In genomic region chr4:139245534-139245933, GRCm38 (mm10) we compare ENCODE assay signal across 15 mouse cellular contexts. TPM values are rescaled to one million over a fixed set of nuclear protein-coding genes. Genes with fewer than 3 reads are reported as not detected.
DNase-seq lines count a peak whose midpoint lies in the region; ATAC-seq and TF ChIP-seq lines count a peak whose summit lies in the region.
"Had no signal": no experiment of that assay in that cellular context is flagged by ENCODE, and none has a peak within 500 bp of the region (broad histone marks: within the 10 kb centered on the region; RNA-seq: fewer than 3 reads in every experiment).

No protein-coding gene starts in this region.

- peaks cover 18% of the 10 kb centered on the region for H3K4me1 ChIP-seq in forebrain, embryonic 11.5 days (replicated peaks; ENCODE audit: control insufficient read depth, insufficient read depth, low read length)
- peaks cover 9% of the 10 kb centered on the region; the same call in 1 of the 2 replicates for H3K4me1 ChIP-seq in forebrain, postnatal 0 days (ENCODE audit: insufficient read depth)
- H3K4me1 ChIP-seq in intestine, embryonic 16.5 days (ENCODE audit: control insufficient read depth, insufficient read depth, low read length) = peaks cover 70% of the 10 kb centered on the region
- peaks cover 24% of the 10 kb centered on the region for H3K4me1 ChIP-seq in intestine, postnatal 0 days (replicated peaks; ENCODE audit: control insufficient read depth, insufficient read depth, low read length)
- H3K4me1 ChIP-seq in embryonic facial prominence, embryonic 11.5 days (ENCODE audit: control insufficient read depth, insufficient read depth, low read length) = peaks cover 21% of the 10 kb centered on the region
- peaks cover 87% of the 10 kb centered on the region for H3K4me1 ChIP-seq in limb, embryonic 11.5 days (ENCODE audit: control insufficient read depth, insufficient read depth, low read length)

- H3K4me2 ChIP-seq in forebrain, embryonic 11.5 days (ENCODE audit: low read depth, low read length, severe bottlenecking) = no peak overlapping the region
- H3K4me2 ChIP-seq in forebrain, postnatal 0 days (ENCODE audit: low read depth) = no peak overlapping the region
- H3K4me2 ChIP-seq in intestine, embryonic 16.5 days (ENCODE audit: low read depth, low read length) = no peak overlapping the region
- H3K4me2 ChIP-seq in intestine, postnatal 0 days (replicated peaks; ENCODE audit: low read depth) = no peak overlapping the region
- no peak overlapping the region for H3K4me2 ChIP-seq in embryonic facial prominence, embryonic 11.5 days (ENCODE audit: low read depth, low read length)
- H3K4me2 ChIP-seq in limb, embryonic 11.5 days (ENCODE audit: low read depth, severe bottlenecking) = no peak overlapping the region
- H3K4me2 ChIP-seq: liver, embryonic 15.5 days had no signal

- H3K9ac ChIP-seq in forebrain, embryonic 11.5 days (ENCODE audit: low read length) = no peak overlapping the region
- no peak overlapping the region for H3K9ac ChIP-seq in forebrain, postnatal 0 days
- H3K9ac ChIP-seq in intestine, embryonic 16.5 days (ENCODE audit: low read depth, low read length) = peak overlapping the region; percentile 33; the same call in 1 of the 2 replicates
- H3K9ac ChIP-seq in intestine, postnatal 0 days (ENCODE audit: low read depth, low read length) = no peak overlapping the region
- no peak overlapping the region for H3K9ac ChIP-seq in embryonic facial prominence, embryonic 11.5 days (replicated peaks; ENCODE audit: low read length)
- H3K9ac ChIP-seq in limb, embryonic 11.5 days (ENCODE audit: low read length) = no peak overlapping the region
- H3K9ac ChIP-seq: liver, embryonic 15.5 days had no signal

- H3K9me3 ChIP-seq in forebrain, embryonic 11.5 days (ENCODE audit: control insufficient read depth, low read length) = no peaks in the 10 kb centered on the region
- no peaks in the 10 kb centered on the region for H3K9me3 ChIP-seq in forebrain, postnatal 0 days (ENCODE audit: low read length)
- H3K9me3 ChIP-seq in intestine, embryonic 16.5 days (ENCODE audit: control insufficient read depth, low read length) = no peaks in the 10 kb centered on the region
- no peaks in the 10 kb centered on the region for H3K9me3 ChIP-seq in intestine, postnatal 0 days (ENCODE audit: control insufficient read depth)
- H3K9me3 ChIP-seq in embryonic facial prominence, embryonic 11.5 days (replicated peaks; ENCODE audit: control insufficient read depth, low read length) = no peaks in the 10 kb centered on the region
- H3K9me3 ChIP-seq in limb, embryonic 11.5 days (ENCODE audit: control insufficient read depth, low read length) = no peaks in the 10 kb centered on the region
- H3K9me3 ChIP-seq: liver, embryonic 15.5 days had no signal

- no peak for DNase-seq in forebrain, embryonic 11.5 days (ENCODE audit: low spot score)
- no peak for DNase-seq in forebrain, postnatal 0 days
- DNase-seq in embryonic facial prominence, embryonic 11.5 days (ENCODE audit: low spot score) = no peak
- DNase-seq in limb, embryonic 11.5 days (ENCODE audit: low spot score) = no peak
- DNase-seq in urinary bladder, postnatal 4 days (ENCODE audit: low spot score in 2 of 2) = no peak
- no peak for DNase-seq in adrenal gland, postnatal 4 days (ENCODE audit: low spot score in 2 of 2)
- DNase-seq: cerebellum, postnatal 25 days; heart, postnatal 10 days; kidney, adult 11 months; lung, postnatal 36 days; right cerebral cortex, postnatal 4 days; thymus, postnatal 4 days had no signal

- 82% methylated on average over 2 of the region's 2 CpGs for WGBS in forebrain, embryonic 11.5 days
- WGBS in forebrain, postnatal 0 days = 82% methylated on average over 2 of the region's 2 CpGs
- WGBS in intestine, embryonic 16.5 days = 87% methylated on average over 2 of the region's 2 CpGs
- WGBS in intestine, postnatal 0 days = 83% methylated on average over 2 of the region's 2 CpGs
- 80% methylated on average over 2 of the region's 2 CpGs for WGBS in embryonic facial prominence, embryonic 11.5 days
- 77% methylated on average over 2 of the region's 2 CpGs for WGBS in limb, embryonic 11.5 days

- no peaks in the 10 kb centered on the region for H3K36me3 ChIP-seq in forebrain, embryonic 11.5 days (ENCODE audit: control insufficient read depth, insufficient read depth, low read length)
- H3K36me3 ChIP-seq in forebrain, postnatal 0 days (ENCODE audit: insufficient read depth) = peaks cover 13% of the 10 kb centered on the region
- peaks cover 4% of the 10 kb centered on the region for H3K36me3 ChIP-seq in intestine, embryonic 16.5 days (ENCODE audit: control insufficient read depth, insufficient read depth, low read length)
- peaks cover 31% of the 10 kb centered on the region for H3K36me3 ChIP-seq in intestine, postnatal 0 days (ENCODE audit: control insufficient read depth, insufficient read depth)
- H3K36me3 ChIP-seq in embryonic facial prominence, embryonic 11.5 days (replicated peaks; ENCODE audit: control insufficient read depth, insufficient read depth, low read depth, low read length) = peaks cover under 1% of the 10 kb centered on the region; the same call in 1 of the 2 replicates
- peaks cover 4% of the 10 kb centered on the region; the same call in 1 of the 2 replicates for H3K36me3 ChIP-seq in limb, embryonic 11.5 days (ENCODE audit: control insufficient read depth, insufficient read depth, low read length)

- no peak overlapping the region for H3K4me3 ChIP-seq in forebrain, embryonic 11.5 days (ENCODE audit: low read depth, low read length)
- no peak overlapping the region for H3K4me3 ChIP-seq in forebrain, postnatal 0 days (ENCODE audit: low read depth, low read length)
- no peak overlapping the region for H3K4me3 ChIP-seq in intestine, embryonic 16.5 days (ENCODE audit: low read length)
- no peak overlapping the region for H3K4me3 ChIP-seq in intestine, postnatal 0 days (ENCODE audit: low read depth, low read length)
- no peak overlapping the region for H3K4me3 ChIP-seq in embryonic facial prominence, embryonic 11.5 days (ENCODE audit: low read depth, low read length)
- H3K4me3 ChIP-seq in limb, embryonic 11.5 days (ENCODE audit: low read depth, low read length) = no peak overlapping the region
- H3K4me3 ChIP-seq: liver, embryonic 15.5 days had no signal

- H3K27me3 ChIP-seq in forebrain, embryonic 11.5 days (ENCODE audit: control insufficient read depth, insufficient read depth, low read length) = no peaks in the 10 kb centered on the region
- H3K27me3 ChIP-seq in forebrain, postnatal 0 days (ENCODE audit: insufficient read depth, low read length) = no peaks in the 10 kb centered on the region
- H3K27me3 ChIP-seq in intestine, embryonic 16.5 days (replicated peaks; ENCODE audit: control insufficient read depth, insufficient read depth, low read length) = no peaks in the 10 kb centered on the region
- no peaks in the 10 kb centered on the region for H3K27me3 ChIP-seq in intestine, postnatal 0 days (replicated peaks; ENCODE audit: control insufficient read depth, insufficient read depth, low read length)
- no peaks in the 10 kb centered on the region for H3K27me3 ChIP-seq in embryonic facial prominence, embryonic 11.5 days (ENCODE audit: control insufficient read depth, insufficient read depth, low read length)
- no peaks in the 10 kb centered on the region for H3K27me3 ChIP-seq in limb, embryonic 11.5 days (ENCODE audit: control insufficient read depth, insufficient read depth, low read length)
- H3K27me3 ChIP-seq: liver, embryonic 15.5 days had no signal

- H3K27ac ChIP-seq in forebrain, embryonic 11.5 days (ENCODE audit: low read depth, low read length) = 0 out of 2 replicates have a peak overlapping the region, but pooled peaks have one; percentile 48
- no peak overlapping the region for H3K27ac ChIP-seq in forebrain, postnatal 0 days (ENCODE audit: low read depth, low read length)
- peak overlapping the region; percentile 6; the same call in 1 of the 2 replicates for H3K27ac ChIP-seq in intestine, embryonic 16.5 days (ENCODE audit: low read length)
- H3K27ac ChIP-seq in intestine, postnatal 0 days (ENCODE audit: low read depth, low read length) = no peak overlapping the region
- peak overlapping the region; percentile 15; the same call in 1 of the 2 replicates for H3K27ac ChIP-seq in embryonic facial prominence, embryonic 11.5 days (replicated peaks; ENCODE audit: low read depth, low read length)
- peak overlapping the region; percentile 78 for H3K27ac ChIP-seq in limb, embryonic 11.5 days (replicated peaks; ENCODE audit: low read depth, low read length)
- H3K27ac ChIP-seq: liver, embryonic 15.5 days had no signal

- no peak for ATAC-seq in forebrain, embryonic 11.5 days (replicated peaks; ENCODE audit: low FRiP score)
- no peak for ATAC-seq in forebrain, postnatal 0 days
- ATAC-seq in intestine, embryonic 16.5 days = no peak
- ATAC-seq in intestine, postnatal 0 days = no peak
- no peak for ATAC-seq in embryonic facial prominence, embryonic 11.5 days (replicated peaks; ENCODE audit: insufficient number of reproducible peaks, low FRiP score, low TSS enrichment, low read depth)
- no peak for ATAC-seq in limb, embryonic 11.5 days (ENCODE audit: insufficient number of reproducible peaks, low FRiP score, low TSS enrichment, low read depth)

- no peak for TF ChIP-seq CTCF in forebrain, postnatal 0 days (IDR thresholded peaks at IDR 0.05; ENCODE audit: low read depth)
- TF ChIP-seq CTCF in intestine, postnatal 0 days (IDR thresholded peaks at IDR 0.05; ENCODE audit: low read depth) = no peak

RNA-seq across cellular contexts. Expression of gene Capzb, which starts 52.8 kb away (rescaled TPM):
- polyA plus RNA-seq in forebrain, embryonic 11.5 days (2014; fragmentation: Nextera tagmentation; extraction: Ambion mirVana) = 238 and 240 TPM in 2 replicates
- 98.3 and 113 TPM in 2 replicates for total RNA-seq in forebrain, postnatal 0 days (2014; rRNA removed)
- 315 and 325 TPM in 2 replicates for polyA plus RNA-seq in forebrain, postnatal 0 days (2015; fragmentation: Nextera tagmentation; extraction: Ambion mirVana)
- polyA plus RNA-seq in intestine, embryonic 16.5 days (2015; fragmentation: Nextera tagmentation; extraction: Ambion mirVana) = 440 and 454 TPM in 2 replicates
- polyA plus RNA-seq in intestine, postnatal 0 days (2015; fragmentation: Nextera tagmentation; extraction: Ambion mirVana) = 299 and 306 TPM in 2 replicates
- polyA plus RNA-seq in embryonic facial prominence, embryonic 11.5 days (2014; fragmentation: Nextera tagmentation; extraction: Ambion mirVana) = 314 and 316 TPM in 2 replicates
- 278 and 307 TPM in 2 replicates for polyA plus RNA-seq in limb, embryonic 11.5 days (2014; fragmentation: Nextera tagmentation; extraction: Ambion mirVana)
- total RNA-seq in adrenal gland, postnatal 4 days (2021) = 100 to 1,000 TPM; 343 to 361 TPM

Comparison
In these comparisons a context has a peak if more than half of its experiments do, and no peak if none do; other contexts are left out.
1. H3K27ac ChIP-seq: peak in forebrain, embryonic 11.5 days (single experiment), intestine, embryonic 16.5 days (single experiment), embryonic facial prominence, embryonic 11.5 days (single experiment) and limb, embryonic 11.5 days (single experiment); none in forebrain, postnatal 0 days (single experiment) and intestine, postnatal 0 days (single experiment).